Mouse (Mus musculus): ENCODE results near the gene Zfand3. TPM values are rescaled to one million over a fixed set of nuclear protein-coding genes. Genes with fewer than 3 reads are reported as not detected.

The Zfand3 gene
- polyA plus RNA-seq, 1 experiment, result 682 TPM

DNA sequence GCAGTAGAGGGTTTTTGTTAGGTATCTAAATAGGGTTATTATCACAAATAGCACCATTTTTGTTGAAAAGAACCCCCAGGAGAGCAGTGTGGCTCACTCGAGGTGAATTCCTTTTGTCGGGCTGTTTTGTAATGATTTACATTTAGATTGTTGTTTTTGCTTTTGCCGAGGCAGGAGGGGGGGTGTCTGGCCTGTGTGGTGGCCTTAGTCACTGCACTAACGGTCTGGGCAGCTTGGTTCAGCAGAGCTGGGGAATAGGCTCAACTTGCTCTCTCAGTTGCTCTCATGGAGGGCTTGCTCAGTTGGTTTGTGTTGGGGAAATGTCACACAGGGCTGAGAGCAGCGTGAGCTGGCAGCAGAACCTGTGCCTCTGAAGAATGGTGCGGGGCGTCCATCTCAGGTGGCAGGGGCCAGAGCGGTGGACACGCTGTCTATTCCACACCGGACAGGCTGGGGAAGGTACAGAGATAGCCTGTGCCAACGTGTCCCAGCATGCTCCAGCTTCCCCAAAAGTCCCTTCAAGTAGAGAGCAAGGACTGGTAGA is 186.6 kb downstream of the Zfand3 start:
- no peaks in the 10 kb centered on the region; the same call in 1 of the 2 replicates for H3K4me1 ChIP-seq (ENCODE audit: control insufficient read depth, insufficient read depth, low read length)
- H3K27ac ChIP-seq (ENCODE audit: control insufficient read depth, insufficient read depth, low read depth, low read length), result no peak overlapping the region
- H3K36me3 ChIP-seq (ENCODE audit: control insufficient read depth, insufficient read depth, low read length), result no peaks in the 10 kb centered on the region
- TF ChIP-seq POLR2A (IDR thresholded peaks at IDR 0.05; ENCODE audit: control insufficient read depth, low read depth, low read length), result no peak
- TF ChIP-seq CTCF (IDR thresholded peaks at IDR 0.05; ENCODE audit: control insufficient read depth, insufficient read depth, insufficient replicate concordance, low read depth, low read length), result no peak
- no peak overlapping the region for H3K4me3 ChIP-seq (ENCODE audit: control insufficient read depth, low read depth, low read length)
- H3K27me3 ChIP-seq (ENCODE audit: control insufficient read depth, insufficient read depth, low read length), result no peaks in the 10 kb centered on the region

DNA sequence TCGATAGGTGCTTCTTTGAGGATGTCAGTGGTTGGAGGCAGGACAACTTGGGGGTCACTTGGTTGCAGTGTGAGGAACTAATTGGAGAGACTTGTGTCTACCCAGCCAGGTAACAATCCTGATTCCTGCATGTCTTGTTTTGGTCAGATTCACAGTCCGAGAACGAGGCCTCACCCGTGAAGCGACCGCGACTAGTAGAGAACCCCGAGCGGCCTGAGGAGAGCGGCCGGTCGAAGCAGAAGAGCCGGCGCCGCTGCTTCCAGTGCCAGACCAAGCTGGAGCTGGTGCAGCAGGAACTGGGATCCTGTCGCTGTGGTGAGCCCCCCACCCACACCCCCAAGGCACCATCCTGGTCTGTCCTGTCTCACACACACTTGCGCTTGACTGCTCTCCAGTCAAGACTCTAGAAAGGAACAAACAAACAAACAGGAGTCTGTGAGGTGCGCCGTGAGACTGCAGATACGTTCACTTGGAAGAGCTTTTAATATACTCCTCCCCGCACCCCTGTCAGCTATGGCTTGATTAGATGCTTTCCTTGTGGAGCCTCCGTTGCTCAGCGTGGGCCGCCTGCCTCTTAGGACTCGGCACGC is 188.0 kb downstream of the Zfand3 start:
- Histone ChIP-seq H3K36me3 (ENCODE audit: control insufficient read depth, insufficient read depth, low read length) (no peaks in the 10 kb centered on the region), H3K4me1 (ENCODE audit: control insufficient read depth, insufficient read depth, low read length) (no peaks in the 10 kb centered on the region; the same call in 1 of the 2 replicates)

DNA sequence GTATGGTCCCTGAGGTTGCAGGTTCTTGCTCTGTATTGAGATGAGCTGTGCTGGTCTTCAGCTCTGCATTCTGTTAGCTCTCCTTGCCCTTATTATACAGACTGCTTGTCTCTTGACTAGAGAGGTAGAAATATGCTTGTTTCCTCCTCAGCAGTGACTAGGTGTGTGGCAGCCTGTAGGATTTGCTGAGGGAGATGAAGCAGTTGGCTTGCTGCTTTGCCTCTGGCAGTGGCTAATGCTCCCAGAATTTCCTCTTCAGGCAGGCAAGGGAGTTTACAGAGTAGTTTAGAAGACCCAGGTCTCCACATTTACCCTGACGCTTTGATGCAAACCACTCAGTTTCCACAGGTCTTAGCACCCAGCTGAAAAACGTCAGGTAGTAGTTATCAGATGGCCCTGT is 189.1 kb downstream of the Zfand3 start:
- H3K4me1 ChIP-seq (ENCODE audit: control insufficient read depth, insufficient read depth, low read length), result no peaks in the 10 kb centered on the region; the same call in 1 of the 2 replicates
- no peak for TF ChIP-seq CTCF (IDR thresholded peaks at IDR 0.05; ENCODE audit: control insufficient read depth, insufficient read depth, insufficient replicate concordance, low read depth, low read length)
- no peak for TF ChIP-seq POLR2A (IDR thresholded peaks at IDR 0.05; ENCODE audit: control insufficient read depth, low read depth, low read length)

More for the DNA sequence above, 188.0 kb downstream of the Zfand3 start:
- Histone ChIP-seq H3K27ac (ENCODE audit: control insufficient read depth, insufficient read depth, low read depth, low read length) (no peak overlapping the region), H3K4me3 (ENCODE audit: control insufficient read depth, low read depth, low read length) (no peak overlapping the region), H3K27me3 (ENCODE audit: control insufficient read depth, insufficient read depth, low read length) (no peaks in the 10 kb centered on the region)
- no peak for TF ChIP-seq CTCF (IDR thresholded peaks at IDR 0.05; ENCODE audit: control insufficient read depth, insufficient read depth, insufficient replicate concordance, low read depth, low read length)
- no peak; the same call in 1 of the 2 replicates for TF ChIP-seq POLR2A (IDR thresholded peaks at IDR 0.05; ENCODE audit: control insufficient read depth, low read depth, low read length)

DNA sequence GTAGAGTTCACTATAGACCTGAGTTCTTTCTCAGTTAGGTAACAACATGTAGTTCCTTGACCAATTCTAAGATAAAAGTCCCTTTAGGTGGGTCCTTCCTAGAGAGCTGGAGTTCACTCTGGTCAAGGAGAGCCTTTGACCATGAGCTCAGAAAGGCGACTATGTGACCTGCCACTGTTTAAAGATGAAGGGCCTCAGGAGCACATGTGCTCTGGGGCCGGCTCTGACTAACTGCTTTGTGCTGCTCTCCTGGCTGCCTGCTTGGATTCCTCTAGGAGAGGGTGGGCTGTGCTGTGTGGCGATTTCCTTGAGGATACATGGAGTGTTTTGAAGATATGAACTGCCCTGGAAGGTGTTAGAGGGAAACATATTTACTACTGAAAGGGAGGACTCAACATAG is 189.6 kb downstream of the Zfand3 start:
- Histone ChIP-seq H3K36me3 (ENCODE audit: control insufficient read depth, insufficient read depth, low read length) (no peaks in the 10 kb centered on the region), H3K4me3 (ENCODE audit: control insufficient read depth, low read depth, low read length) (no peak overlapping the region), H3K4me1 (ENCODE audit: control insufficient read depth, insufficient read depth, low read length) (no peaks in the 10 kb centered on the region; the same call in 1 of the 2 replicates), H3K27me3 (ENCODE audit: control insufficient read depth, insufficient read depth, low read length) (no peaks in the 10 kb centered on the region), H3K27ac (ENCODE audit: control insufficient read depth, insufficient read depth, low read depth, low read length) (no peak overlapping the region)
- no peak for TF ChIP-seq POLR2A (IDR thresholded peaks at IDR 0.05; ENCODE audit: control insufficient read depth, low read depth, low read length)
- no peak for TF ChIP-seq CTCF (IDR thresholded peaks at IDR 0.05; ENCODE audit: control insufficient read depth, insufficient read depth, insufficient replicate concordance, low read depth, low read length)

More for the DNA sequence above, 189.1 kb downstream of the Zfand3 start:
- H3K4me3 ChIP-seq (ENCODE audit: control insufficient read depth, low read depth, low read length), result no peak overlapping the region
- no peak overlapping the region for H3K27ac ChIP-seq (ENCODE audit: control insufficient read depth, insufficient read depth, low read depth, low read length)
- no peaks in the 10 kb centered on the region for H3K27me3 ChIP-seq (ENCODE audit: control insufficient read depth, insufficient read depth, low read length)
- H3K36me3 ChIP-seq (ENCODE audit: control insufficient read depth, insufficient read depth, low read length), result no peaks in the 10 kb centered on the region

DNA sequence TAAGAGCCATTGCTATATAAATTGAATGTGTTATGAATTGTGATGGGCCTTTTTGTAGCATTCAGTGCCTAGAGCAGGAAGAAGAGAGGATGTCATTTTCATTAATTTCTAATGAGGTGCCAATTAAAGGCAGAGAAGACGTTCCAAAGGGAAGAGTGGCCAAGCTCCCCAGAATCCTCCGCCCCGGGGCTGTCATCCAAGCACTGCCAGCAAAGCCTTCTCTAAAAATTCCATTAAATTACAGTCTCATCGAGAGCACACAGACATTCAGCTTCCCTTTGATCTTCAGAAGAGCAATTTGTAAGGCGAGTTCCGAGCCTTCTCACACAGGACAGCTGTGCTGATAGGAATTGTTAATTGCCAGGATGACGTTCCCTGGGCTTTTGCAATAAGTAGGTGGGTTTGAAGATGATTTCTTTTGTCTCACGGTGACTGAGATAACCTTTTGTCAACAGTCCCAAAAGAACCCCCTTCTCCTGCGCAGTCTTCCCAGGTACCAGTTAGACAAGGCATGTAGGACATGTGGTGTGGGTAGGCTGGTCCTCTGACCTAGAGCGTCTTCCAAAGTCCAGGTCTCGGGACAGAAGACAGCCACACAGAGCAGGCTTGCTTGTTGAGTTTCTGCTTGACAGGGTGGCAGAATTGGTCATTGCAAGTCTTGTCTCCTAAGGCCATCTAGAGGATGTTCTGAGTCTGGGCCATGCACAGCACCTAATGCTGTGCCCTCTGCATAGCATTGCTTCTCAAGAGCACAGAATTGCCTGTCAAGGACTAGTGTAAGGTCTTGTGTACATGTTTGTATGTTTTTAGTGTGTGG is 190.3 kb downstream of the Zfand3 start:
- Histone ChIP-seq H3K27ac (ENCODE audit: control insufficient read depth, insufficient read depth, low read depth, low read length) (no peak overlapping the region), H3K36me3 (ENCODE audit: control insufficient read depth, insufficient read depth, low read length) (no peaks in the 10 kb centered on the region)

DNA sequence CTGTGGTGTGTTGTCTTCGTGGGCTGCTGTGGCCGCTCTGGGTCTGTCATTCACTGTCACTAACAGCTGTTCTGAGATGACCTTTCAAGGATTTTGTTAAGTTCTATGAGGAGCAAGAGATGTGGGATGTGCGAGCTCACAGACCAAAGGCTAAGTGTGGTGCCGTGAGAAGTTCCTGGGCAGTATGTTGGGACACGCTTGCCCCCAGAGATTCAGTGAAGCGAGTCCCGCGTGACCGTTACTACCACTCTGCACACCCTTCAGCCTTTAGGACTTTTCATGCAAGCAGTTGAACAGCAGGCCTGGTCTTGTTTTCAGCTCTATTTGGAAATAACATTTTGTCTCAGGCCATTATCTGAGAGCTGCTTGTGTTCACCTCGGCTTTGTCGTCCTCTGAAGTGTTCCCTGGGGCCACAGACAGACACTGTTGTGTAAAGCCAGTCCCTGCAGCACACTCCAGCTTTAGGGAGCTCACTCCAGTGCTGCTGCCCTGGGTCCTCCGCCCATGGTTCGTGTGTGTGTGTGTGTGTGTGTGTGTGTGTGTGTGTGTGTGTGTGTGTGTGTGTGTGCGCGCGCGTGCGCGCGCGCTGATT is 191.2 kb downstream of the Zfand3 start:
- no peaks in the 10 kb centered on the region for H3K27me3 ChIP-seq (ENCODE audit: control insufficient read depth, insufficient read depth, low read length)
- no peak overlapping the region for H3K27ac ChIP-seq (ENCODE audit: control insufficient read depth, insufficient read depth, low read depth, low read length)
- H3K4me3 ChIP-seq (ENCODE audit: control insufficient read depth, low read depth, low read length), result no peak overlapping the region
- peaks cover 4% of the 10 kb centered on the region; the same call in 1 of the 2 replicates for H3K4me1 ChIP-seq (ENCODE audit: control insufficient read depth, insufficient read depth, low read length)
- no peaks in the 10 kb centered on the region for H3K36me3 ChIP-seq (ENCODE audit: control insufficient read depth, insufficient read depth, low read length)
- TF ChIP-seq POLR2A (IDR thresholded peaks at IDR 0.05; ENCODE audit: control insufficient read depth, low read depth, low read length), result no peak
- no peak for TF ChIP-seq CTCF (IDR thresholded peaks at IDR 0.05; ENCODE audit: control insufficient read depth, insufficient read depth, insufficient replicate concordance, low read depth, low read length)

More for the DNA sequence above, 190.3 kb downstream of the Zfand3 start:
- Histone ChIP-seq H3K4me1 (ENCODE audit: control insufficient read depth, insufficient read depth, low read length) (peaks cover 2% of the 10 kb centered on the region; the same call in 1 of the 2 replicates), H3K4me3 (ENCODE audit: control insufficient read depth, low read depth, low read length) (no peak overlapping the region), H3K27me3 (ENCODE audit: control insufficient read depth, insufficient read depth, low read length) (no peaks in the 10 kb centered on the region)
- TF ChIP-seq POLR2A (IDR thresholded peaks at IDR 0.05; ENCODE audit: control insufficient read depth, low read depth, low read length) (no peak), CTCF (IDR thresholded peaks at IDR 0.05; ENCODE audit: control insufficient read depth, insufficient read depth, insufficient replicate concordance, low read depth, low read length) (no peak)
